Mouse (Mus musculus) cerebellum, adult 2 months (tissue): Measurements from ENCODE around the gene Sowahd.

Experiments
- CTCF ChIP-seq: fragments of 200-500 bp; IDR thresholded peaks from 2 replicates; pipeline ENCODE4 v1.5.1; 2011; ENCODE audit warnings: low read depth, mild to moderate bottlenecking, control low read depth, low read length, moderate library complexity, borderline replicate concordance; ENCODE audit not compliant: insufficient read depth
- POLR2A ChIP-seq: fragments of 200-500 bp; IDR thresholded peaks from 2 replicates; pipeline ENCODE4 v1.6.1; 2011; ENCODE audit warnings: low read length, control low read depth, borderline replicate concordance; ENCODE audit not compliant: insufficient read depth

DNA sequence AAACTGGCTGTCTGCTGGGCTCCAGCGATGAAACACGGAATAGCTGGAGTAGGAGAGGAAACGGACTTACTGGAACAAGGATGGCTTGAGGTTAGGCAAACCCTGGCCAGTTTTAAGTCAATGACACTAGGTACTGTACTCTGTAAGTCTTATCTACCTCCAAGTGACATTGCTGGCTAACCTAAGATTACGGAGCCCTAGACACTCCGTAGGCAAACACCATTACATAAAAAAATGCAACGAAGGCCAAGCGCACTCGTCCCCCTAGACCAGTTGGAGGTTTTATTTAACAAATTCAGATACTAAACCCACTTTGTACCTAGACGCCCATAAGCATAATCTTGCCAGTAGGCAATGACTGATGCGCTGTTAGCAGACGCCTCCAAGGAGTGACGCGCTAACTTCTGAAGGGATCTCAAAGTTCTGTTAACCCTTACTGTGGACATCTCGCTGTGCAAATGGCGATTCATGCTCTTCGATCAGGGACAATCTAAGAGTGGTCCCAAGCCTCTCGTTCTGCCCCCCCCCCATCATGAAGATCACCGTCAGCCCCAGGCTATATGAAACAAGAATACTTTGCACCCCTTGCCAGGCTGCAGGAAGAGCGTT lies 35.8 kb downstream of the Sowahd start:
- TF ChIP-seq POLR2A (no peak), CTCF (no peak)
